Mouse (Mus musculus) brain, embryonic 14.5 days (tissue): ENCODE results near the gene Itpr1.

Source experiments
- CTCF ChIP-seq: fragments of 200-500 bp; IDR thresholded peaks from 2 replicates; pipeline ENCODE4 v1.5.1; 2012; ENCODE audit warnings: inconsistent platforms, mild to moderate bottlenecking, moderate library complexity, borderline replicate concordance; ENCODE audit not compliant: insufficient read depth, insufficient read length; ENCODE audit errors: extremely low read depth
- POLR2A ChIP-seq: fragments of 200-500 bp; IDR thresholded peaks from 2 replicates; pipeline ENCODE4 v1.6.1; 2012; ENCODE audit warnings: mild to moderate bottlenecking, inconsistent platforms, borderline replicate concordance; ENCODE audit not compliant: poor library complexity, insufficient read depth, insufficient read length, severe bottlenecking; ENCODE audit errors: extremely low read depth

- no peak for TF ChIP-seq POLR2A
- no peak for TF ChIP-seq CTCF
Observed at GRCm38 (mm10) chr6:108284688-108285087, 71.8 kb downstream of the Itpr1 start.
